Mouse (Mus musculus) urinary bladder, adult 18-20 months (tissue): ENCODE results near the gene Arhgdig.

Experiments used
- DNase-seq, 2 experiments: peaks; one replicate each; pipeline ENCODE4 v3.0.0; 2022; ENCODE audit warnings: low spot score in 2 of 2, mixed read lengths in 2 of 2

Arhgdig gene

DNA sequence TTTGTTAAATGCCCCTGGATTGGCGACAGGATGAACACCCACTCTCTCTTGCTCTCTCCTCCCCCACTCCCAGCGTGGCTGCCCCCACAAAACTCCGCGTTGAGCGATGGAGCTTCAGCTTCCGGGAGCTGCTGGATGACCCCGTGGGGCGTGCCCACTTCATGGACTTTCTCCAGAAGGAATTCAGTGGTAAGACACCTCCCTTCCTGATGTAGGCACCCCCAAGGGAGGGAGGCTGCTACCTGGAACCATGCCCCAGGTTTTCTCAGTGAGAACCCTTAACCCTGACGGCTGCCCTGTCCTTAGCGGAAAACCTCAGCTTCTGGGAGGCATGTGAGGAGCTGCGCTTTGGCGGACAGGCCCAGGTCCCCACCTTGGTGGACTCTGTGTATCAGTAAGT, at the start of gene Arhgdig:
Gene Arhgdig, minus strand, starts transcription at position 101 of the 400 bp plus-strand sequence.
- DNase-seq = no peak

DNA sequence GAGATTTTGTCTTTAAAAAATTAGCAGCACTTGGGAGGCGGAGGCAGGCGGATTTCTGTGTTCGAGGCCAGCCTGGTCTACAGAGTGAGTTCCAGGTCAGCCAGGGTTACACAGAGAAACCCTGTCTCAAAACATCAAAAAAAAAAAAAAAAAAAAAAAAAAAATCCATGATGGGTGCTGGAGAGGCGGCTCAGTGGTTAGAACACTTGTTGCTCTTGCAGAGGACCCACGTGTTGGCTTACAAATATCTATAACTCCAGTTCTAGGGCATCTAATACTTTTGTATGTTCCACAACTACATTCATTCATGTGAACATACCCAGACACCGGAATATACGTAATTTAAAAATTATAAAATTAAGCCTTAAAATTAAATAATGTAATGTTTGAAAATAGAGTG, 47.7 kb upstream of the Arhgdig start:
- DNase-seq = no peak

DNA sequence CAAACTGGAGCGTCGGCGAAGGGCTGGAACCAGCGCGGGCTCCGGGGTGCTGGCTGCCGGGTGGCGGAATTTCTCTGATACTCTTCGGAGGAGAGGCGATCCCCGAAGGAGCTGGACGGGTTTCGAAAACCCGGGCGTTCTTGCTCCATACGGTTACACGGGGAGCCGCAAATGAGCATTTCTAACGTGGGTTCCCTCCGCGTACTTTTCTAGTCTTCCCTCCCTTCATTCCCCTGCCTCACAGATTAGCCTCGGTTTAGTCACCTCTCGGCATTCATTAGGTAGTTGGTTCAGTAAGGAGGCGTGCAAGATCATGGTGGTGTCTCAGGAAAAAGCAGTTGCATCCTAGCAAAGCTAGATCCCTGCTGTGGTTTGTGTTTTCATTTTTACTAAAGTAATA, 45.8 kb upstream of the Arhgdig start:
- DNase-seq = no peak

DNA sequence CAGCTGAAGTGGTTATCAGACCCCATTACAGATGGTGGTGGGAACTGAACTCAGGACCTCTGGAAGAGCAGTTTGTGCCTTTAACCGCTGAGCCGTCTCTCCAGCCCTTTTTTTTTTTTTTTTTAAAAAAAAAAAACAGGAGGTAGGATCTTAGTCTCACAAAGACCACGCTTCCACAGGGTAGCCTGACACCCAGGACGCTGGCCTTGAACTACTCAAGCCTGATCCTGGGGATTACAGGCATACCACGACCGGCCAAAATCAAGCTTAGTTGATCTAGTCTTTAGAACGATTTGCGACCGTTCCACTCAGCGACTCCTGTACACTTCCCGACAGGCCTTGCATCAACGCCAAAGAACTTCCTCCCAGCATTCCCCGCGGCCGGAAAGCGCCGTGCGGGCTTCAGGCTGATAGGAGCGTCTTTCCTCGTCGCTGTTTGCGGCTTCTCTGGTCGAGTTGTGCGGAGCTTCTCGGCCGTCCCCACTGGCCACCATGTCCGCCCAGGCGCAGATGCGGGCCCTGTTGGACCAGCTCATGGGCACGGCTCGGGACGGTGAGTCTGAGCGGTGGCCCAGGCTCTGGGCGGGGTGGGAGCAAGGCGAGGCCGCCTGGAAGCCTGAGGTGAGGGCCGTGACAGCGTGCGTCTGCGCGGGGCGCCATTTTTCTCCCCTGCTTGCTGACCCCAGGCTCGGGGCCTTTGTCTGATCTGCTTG, 45.1 kb upstream of the Arhgdig start, which contains the start of gene Luc7l:
Gene Luc7l, plus strand, starts transcription at position 358 of the 713 bp plus-strand sequence.
- peak; percentile 92 to 96 for DNase-seq

DNA sequence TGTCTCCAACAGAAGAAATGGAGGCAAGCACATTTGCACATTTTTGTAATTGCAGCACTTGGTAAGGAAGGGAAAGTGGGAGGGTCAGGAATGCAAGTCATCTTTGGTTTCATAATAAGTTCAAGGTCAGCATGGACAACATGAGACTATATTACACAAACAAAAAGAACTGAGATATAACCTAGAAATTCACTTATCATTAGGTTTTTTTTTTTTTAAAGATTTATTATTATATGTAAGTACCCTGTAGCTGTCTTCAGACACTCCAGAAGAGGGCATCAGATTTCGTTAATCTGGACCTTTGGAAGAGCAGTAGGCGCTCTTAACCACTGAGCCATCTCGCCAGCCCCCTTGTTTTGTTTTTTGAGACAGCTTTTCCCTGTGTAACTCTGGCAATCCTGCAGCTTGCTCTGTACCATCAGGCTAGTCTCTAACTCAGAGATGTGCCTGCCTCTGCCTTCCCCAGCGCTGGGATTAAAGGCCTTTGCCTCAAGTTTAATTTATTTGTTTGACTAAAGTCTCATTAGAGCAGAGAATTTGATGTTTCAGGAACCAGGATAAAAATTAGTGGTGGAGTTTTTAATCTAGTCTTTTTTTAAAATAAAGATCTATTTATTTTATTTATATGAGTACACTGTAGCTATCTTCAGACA, 44.4 kb upstream of the Arhgdig start:
- DNase-seq = no peak

DNA sequence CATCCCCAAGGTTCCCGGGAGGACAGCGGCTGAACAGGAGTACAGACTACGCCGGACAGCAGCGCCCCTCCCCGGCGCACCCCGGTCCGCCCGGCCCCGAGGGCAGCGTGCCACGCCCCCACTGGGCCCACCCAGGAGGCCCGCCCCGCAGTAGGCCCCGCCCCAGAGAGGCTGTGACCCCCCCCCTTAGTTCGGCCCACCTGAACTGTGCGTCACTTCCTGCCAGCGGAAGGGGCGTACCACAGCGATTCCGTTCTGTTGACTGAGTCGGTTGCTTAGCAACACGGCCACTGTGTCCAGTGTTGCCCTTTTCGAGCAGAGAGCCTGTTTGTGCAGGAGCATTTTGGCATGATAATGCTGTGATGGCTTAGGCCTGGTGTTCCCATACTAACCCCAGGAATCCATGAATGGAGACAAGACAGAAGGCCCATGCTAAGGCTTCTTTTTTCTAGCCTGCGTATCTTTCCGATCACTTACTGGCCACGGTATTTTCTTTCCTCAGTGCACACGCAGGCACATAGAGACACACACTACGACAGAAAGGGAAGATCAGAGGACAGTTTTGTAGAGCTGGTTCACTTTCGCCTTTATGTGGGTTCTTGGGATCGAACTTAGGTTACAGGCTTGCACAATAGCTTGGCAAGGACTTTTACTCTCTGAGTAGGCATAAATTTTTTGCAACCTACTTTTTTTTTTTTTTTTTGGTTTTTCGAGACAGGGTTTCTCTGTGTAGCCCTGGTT, 36.7 kb upstream of the Arhgdig start, which contains the start of gene Fam234a:
Gene Fam234a, minus strand, starts transcription at position 142 of the 741 bp plus-strand sequence.
- peak; percentile 89 to 92 for DNase-seq

DNA sequence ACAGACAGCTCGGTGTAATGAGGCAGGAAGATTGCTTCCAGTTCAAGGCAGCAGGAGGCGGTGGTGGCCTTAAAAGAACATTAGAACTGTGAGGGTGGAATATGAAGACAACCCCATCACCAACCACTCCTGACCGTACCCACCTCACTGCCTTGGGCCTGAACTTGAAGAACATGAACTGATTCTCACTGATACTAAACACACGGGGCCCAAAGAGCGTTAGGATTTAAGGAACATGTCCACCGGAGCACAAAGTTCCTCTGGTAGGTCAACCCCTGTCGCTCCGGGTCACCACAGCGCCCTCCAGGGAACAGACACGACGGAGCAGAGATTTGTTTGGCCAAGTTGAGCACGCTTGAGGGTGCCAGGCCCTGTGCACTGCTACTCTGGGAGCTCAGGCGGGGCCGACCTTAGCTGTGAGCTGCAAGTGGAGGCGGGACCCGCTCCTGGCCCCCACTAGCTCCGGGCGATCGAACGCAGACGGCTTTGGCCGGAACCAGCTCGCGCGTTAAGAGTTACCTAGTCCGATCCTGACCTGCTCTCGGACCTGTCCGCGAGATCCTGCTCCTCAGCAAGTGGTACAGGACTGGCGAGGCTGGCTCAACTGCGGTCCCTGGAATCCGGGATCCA, 36.0 kb upstream of the Arhgdig start:
- peak in 1 of 2 experiments; percentile 60 for DNase-seq

DNA sequence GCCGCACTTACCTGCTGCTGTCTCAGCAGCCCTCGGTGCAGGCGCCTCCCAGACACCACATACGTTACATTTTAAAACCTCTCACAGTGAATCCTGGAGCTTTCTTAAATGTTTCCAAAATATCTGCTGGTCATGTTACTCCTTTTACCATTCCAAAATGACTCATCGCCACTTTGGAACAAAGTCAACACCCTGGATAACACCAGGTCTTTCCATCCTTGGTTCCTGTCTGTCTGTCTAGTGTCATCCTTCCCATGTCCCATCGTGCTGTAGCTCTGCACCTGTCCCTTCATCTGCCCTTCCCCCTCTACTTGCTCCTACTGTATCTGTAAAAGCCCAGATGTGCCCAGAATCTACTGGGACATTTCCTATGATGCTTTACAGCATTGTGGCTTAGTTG, 33.4 kb upstream of the Arhgdig start:
- no peak for DNase-seq

DNA sequence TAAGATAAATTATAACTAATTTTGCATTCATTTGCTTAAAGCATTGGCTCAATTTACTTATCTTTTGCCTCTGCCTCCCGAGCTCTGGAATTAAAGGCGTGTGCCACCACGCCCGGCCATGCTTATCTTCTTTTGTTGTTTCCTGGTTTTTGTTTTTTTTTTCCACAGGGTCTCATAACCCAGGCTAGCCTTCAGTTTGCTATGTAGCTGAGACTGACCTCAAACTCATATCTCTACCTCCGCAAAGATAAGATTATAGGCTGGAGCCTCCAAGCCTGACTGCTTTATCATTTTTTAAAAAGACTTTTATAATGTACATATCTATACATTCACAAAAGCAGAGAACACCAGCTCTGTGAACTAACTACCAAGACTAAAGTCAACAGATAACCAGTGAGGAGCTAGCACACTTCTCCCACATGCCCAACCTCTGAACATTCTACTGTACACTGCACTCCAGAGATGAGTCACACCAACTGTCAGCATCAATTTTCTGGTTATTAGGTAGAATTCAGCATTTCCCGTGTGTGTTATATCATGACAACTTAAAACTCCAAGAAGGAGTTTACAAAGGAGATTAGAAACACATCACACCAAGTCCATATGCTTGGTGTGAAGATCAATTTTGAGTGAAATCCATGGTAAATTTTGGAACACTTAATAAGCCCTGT, 32.7 kb upstream of the Arhgdig start:
- no peak for DNase-seq

DNA sequence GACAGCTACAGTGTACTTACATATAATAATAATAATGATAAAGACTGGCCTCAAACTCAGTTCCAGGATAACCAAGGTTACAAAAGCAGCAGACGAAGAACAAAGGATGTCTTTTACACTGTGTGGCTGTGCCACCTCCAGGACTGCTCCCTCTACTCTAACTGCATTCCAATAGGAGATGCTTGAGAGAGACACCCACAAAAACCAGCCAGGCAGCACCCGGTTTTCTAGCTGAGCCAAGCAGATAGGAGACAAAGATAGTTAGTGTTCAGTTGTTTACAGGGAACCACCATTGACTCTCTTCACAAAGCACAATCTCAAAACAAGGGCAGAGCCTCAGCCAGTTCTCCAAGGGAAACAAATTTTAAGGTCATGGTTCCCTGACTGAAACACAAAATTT, 32.0 kb upstream of the Arhgdig start:
- DNase-seq = no peak

DNA sequence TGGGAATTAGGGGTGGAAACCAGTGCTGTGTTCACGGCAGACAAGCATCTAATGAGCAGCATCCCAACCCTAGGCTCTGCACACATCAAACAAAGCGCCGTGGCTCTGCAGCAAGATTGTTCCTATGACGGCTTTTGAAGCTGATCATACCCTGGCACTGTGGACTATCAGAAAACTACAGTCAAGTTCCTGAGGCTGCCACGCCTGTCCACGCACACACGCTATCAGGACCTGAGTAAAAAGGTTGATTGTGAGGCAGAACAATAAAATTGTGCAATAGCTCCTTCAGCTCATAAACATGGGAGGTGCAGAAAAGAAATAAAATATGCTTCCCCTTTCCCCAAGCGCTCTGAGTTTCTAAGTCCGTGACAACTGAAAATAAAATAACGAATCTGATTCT, 30.1 kb upstream of the Arhgdig start:
- DNase-seq = no peak

DNA sequence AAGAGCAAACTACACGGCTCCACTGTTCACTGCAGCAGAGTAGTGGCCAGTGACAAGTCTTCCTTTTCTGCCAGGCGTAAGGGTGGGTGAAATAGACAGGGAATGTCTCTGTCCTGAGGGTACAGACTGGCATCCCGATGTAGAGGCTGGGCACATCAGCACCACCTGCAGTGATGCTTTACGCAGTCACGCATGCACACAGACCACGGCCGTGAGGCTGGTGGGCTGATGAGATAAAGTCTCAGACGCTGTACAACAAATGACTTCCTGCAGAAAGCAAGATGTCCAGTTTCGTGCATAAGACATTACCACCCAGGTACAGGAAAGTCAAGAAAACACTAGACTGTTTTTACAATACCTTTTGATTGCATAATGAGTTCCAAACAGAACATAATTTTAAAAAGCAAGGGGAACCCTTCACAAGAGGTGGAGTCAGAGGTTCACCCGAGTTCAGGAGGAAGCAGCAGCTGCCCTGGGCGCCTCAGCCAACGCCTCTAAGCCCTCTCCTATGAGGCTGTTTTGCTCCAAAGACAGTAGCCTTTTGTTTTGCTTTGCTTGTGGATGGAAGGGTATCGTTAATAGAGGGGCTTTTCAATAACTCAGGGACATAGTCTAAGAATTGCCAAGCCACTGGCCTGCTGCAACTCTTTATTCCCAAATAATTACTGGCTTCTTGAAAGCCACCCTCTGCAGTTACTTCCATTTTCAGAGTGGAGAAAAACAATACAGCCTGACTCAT, 27.7 kb upstream of the Arhgdig start:
- no peak for DNase-seq

DNA sequence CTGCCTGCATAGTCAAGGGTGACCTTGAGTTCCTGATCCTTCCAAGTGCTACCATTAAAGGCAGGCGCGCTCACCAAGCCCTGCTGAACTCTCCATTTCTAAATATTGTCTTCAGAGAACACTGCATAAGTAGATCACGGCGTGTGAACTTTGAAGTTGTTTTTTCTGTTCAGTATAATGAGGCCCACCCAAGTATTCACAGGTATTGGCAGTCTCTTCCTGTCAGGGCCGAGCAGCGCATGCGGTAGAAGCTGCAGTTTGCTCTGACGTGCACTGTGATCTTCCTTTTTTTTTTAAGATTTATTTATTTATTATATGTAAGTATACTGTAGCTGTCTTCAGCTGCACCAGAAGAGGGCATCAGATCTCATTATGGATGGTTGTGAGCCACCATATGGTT, 26.8 kb upstream of the Arhgdig start:
- no peak for DNase-seq

DNA sequence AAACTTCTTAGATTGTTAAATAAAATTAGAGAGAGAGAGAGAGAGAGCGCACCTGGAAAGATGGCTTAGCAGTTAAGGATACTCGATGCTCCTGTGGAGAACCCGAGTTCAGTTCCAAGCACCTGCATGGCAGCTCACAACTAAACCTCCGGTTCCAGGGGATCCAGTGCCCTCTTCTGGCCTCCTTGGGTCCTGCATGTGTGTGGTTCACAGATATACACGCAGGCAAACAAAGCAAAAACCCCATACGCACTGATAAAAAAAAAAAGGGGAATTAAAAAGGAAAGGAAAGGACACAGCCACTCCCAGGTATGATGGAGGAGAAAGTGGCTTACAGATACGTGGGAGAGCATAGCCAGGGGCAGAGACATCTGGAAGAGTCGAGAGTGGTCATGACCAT, 25.3 kb upstream of the Arhgdig start:
- DNase-seq = no peak

DNA sequence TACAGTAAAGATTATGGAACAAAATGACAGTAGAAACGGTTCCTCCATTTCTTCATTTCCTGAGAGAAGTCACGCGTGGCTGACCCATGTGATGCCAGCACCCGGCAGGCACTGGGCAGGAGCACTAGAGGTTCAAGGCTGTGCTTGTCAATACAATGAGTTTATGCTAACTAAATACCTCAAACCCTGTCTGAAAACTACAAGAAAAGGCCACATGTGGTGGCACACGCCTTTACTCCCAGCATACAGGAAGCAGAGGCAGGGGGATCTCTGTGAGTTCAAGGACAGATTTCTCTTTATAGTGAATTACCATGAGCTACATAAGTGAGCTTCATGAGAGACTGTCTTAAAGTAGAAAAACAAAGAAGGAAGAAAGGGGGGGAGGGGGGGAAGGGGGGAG, 23.6 kb upstream of the Arhgdig start:
- no peak for DNase-seq

DNA sequence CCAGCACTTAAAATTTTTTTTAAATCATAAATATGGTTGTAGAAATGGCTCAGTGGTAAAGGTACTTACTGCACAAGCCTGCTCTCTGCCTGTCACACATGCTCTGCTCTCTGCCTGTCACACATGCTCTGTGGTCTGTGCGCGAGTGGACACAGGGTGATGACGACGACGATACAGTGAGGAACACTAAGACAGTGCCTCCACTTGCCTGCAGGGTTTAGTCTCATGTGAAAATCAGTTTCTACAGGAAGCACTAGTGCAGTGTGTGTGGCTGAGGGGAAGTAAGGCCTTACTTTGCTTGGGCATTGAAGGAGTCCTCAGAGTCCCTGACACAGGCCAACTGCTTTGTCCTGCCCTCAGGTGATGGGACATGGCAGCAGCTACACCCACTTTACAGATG, 22.2 kb upstream of the Arhgdig start:
- no peak for DNase-seq

DNA sequence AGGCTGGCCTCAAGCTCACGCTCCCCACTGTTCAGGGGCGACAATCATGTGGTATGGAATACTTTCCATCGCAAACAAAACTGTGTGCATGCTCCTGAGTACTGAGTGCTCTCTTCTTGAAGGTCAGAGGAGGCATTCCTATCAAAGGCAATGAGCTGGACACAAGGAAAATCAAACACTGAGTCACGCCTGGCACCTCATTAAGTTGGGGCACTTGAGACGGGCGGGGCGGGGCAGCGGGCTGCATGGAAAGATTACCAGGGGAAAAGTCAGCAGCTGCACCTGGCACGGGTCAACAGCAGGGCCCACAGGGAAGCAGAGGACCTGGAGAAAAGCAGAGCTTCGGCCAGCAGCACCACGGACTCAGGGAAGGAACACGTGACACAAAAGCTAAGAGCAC, 17.6 kb upstream of the Arhgdig start:
- DNase-seq = peak in 1 of 2 experiments; percentile 62

DNA sequence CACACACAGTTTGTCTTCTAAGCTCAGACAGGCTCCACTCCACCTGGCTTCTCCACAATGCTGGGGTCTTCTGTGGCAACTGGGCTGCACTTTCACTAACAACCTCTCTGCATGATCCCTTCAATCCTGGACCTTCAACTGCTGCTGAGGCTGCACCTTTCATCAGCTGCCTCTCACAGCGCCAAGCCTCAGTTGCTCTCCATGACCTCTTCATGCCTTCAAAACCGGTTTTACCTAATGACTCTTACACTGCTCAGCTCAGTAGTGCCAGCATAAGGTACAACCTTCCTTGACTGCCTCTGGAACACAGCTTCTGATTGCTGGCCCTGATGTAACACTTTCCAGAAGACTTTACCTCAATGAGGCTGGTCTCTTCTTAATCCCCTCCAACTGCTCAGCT, 13.9 kb upstream of the Arhgdig start:
- no peak for DNase-seq

DNA sequence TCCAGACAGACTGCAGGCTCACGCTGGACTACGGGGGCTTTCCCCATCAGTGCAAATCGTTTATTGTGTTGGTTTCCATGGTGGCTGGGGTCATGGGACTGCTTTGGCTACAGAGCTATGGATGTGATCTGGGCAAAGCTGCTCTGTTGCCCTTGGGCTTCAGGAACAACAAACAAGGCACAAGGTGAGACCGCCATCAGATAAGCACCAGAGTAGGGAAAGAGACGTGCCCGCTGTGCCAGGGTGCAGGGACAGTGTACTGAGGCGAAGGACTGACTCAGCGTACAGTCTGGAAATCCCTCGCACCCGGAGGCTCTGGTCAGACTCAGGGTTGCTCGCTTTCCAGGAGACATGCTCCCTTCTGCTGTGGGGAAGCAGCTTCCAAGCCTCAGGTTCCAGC, 5.1 kb upstream of the Arhgdig start:
- DNase-seq = no peak

DNA sequence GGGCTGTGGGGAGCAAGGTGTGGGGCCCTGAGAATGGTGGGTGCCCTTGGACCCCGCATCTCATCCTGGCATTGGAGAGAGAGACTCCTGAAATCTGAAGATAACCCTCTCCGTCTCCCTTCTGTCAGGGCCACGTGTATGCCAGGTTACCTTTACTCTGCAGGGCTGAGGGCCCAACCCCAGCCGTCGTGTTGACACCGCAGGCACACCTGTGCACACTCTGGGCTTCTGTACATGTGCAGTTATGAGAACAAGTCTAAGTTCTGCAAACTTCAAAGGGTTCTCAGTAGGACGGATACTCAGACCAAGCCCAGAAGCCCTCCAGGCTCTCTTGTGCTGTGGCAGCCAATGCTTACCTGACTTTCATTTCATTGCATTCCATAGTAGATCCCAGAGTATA, 4.7 kb upstream of the Arhgdig start:
- DNase-seq = no peak

DNA sequence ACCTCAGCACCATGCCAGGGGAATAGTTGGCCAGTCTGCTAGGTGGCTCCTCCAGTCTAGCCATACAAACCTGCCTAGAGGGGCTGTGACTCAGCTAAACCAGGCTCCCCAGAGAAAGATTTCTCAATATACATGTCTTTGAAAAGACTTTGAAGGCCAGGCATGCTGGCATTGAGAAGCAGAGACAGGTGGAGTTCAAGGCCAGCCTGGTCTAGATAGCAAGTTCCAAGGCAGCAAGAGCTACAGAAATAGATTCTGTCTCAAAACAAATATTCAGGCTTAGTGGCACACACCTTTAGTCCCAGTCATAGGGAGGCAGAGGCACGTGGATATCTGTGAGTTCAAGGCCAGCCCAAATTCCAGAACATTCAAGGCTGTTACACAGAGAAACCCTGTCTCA, 1.2 kb downstream of the Arhgdig start:
- no peak for DNase-seq
